Mouse (Mus musculus) embryonic facial prominence, embryonic 10.5 days (tissue): ENCODE results near the gene E2f3. TPM values are rescaled to one million over a fixed set of nuclear protein-coding genes. Genes with fewer than 3 reads are reported as not detected.

ENCODE experiments used
- DNase-seq: peaks from one replicate; pipeline ENCODE4 v3.0.0-alpha.2; 2017; ENCODE audit warnings: low spot score
- H3K27ac ChIP-seq: fragments of 300-500 bp; sonication (generic); replicated peaks from 2 replicates; pipeline ENCODE4 v1.5.1; 2016; ENCODE audit warnings: mild to moderate bottlenecking
- H3K27me3 ChIP-seq: fragments of 300-500 bp; sonication (generic); replicated peaks from 2 replicates; pipeline ENCODE4 v1.6.1; 2016; ENCODE audit warnings: low read depth, mild to moderate bottlenecking; ENCODE audit not compliant: poor library complexity, severe bottlenecking
- H3K36me3 ChIP-seq: fragments of 300-500 bp; sonication (generic); replicated peaks from 2 replicates; pipeline ENCODE4 v1.6.1; 2016; ENCODE audit warnings: mild to moderate bottlenecking, moderate library complexity
- H3K4me1 ChIP-seq: fragments of 300-500 bp; sonication (generic); 2 replicates; pipeline ENCODE4 v1.6.1; 2016
- H3K4me3 ChIP-seq: fragments of 300-500 bp; sonication (generic); 2 replicates; pipeline ENCODE4 v1.5.1; 2016; ENCODE audit warnings: mild to moderate bottlenecking, moderate library complexity
- H3K9me3 ChIP-seq: fragments of 300-500 bp; sonication (generic); 2 replicates; pipeline ENCODE4 v1.6.1; 2016; ENCODE audit warnings: mild to moderate bottlenecking
- WGBS: fragments of 180-500 bp; shearing (Covaris S2); methylation state at CpG from one replicate; pipeline ENCODE4 v1.1.7; 2016; 5-methylcytosine and 5-hydroxymethylcytosine counted together
- polyA plus RNA-seq: library from polyadenylated mRNA; unstranded; fragments of >200 nt; fragmentation: Nextera tagmentation; extraction: Ambion mirVana; gene quantifications from 2 replicates; pipeline ENCODE4 v1.2.1, GENCODE M21; 2016

The E2f3 gene
- polyA plus RNA-seq, 1 experiment from 2014 or later = 23.1 TPM

DNA sequence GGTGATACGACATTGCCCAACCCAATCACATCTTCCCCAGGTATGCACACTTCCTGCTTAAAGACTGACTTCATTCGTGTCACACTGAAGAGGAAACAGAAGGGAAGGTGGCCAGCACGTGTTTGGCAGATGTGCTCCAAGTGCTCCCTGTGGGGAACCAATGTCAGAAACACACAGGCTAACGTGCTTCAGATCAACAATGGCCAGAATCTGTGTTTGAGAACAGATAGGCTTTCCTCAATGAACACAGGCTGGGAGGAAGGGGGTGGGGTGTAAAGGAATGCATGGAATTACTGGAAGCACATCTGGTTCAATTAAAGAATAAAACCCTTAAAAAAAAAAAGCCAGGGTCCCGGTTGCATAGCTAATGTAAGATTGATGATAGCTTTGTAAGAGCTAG, 15.2 kb upstream of the E2f3 start:
- no peaks in the 10 kb centered on the region for H3K27me3 ChIP-seq
- H3K27ac ChIP-seq = no peak overlapping the region
- peaks cover 3% of the 10 kb centered on the region; the same call in 1 of the 2 replicates for H3K4me1 ChIP-seq
- no peak overlapping the region for H3K4me3 ChIP-seq
- no peaks in the 10 kb centered on the region for H3K9me3 ChIP-seq
- no peaks in the 10 kb centered on the region for H3K36me3 ChIP-seq
- DNase-seq = peak; percentile 26
- 52% methylated on average over 5 of the region's 5 CpGs for WGBS

DNA sequence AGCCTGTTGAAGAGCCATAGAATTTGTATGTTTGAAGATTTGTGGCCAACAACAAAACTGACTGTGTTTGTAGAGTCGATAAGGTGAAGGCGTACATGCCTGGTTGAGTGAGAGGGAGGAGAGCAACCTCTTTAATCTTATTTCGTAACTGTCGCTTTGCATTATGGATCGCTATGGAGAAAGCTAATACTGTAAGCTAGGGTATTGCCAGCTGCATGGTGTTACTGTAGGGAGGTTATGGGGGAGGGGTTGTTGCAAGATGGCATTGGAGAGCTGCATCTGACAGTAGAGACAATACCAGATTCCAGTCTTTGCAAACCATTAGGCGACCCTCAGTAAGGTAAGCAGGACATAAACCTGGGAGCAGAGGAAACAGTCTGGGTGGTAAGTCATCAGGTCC, 2.1 kb upstream of the E2f3 start:
- WGBS = 89% methylated on average over 6 of the region's 6 CpGs
- Histone ChIP-seq H3K36me3 (no peaks in the 10 kb centered on the region), H3K9me3 (no peaks in the 10 kb centered on the region), H3K27ac (no peak overlapping the region), H3K4me1 (peaks cover 15% of the 10 kb centered on the region), H3K27me3 (no peaks in the 10 kb centered on the region), H3K4me3 (no peak overlapping the region)
- DNase-seq = no peak

DNA sequence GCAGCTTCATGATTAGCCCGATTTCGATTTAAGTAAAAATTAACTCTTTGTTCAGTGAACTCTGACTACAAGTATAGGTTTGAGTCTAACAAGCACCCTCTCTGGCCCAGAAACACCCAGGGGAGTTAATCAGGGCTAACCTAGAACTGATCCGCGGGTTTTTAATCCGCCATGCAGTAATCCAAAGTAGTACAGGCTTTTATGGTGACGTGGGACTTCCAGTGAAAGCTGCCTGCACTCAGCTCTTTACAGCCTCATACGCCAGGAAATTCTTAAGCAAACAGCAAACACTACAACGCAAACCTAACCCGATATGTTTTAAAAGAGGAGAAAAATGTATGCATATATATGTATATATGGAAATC, 875 bp upstream of the E2f3 start:
- H3K9me3 ChIP-seq = no peaks in the 10 kb centered on the region
- H3K36me3 ChIP-seq = peaks cover 2% of the 10 kb centered on the region; the same call in 1 of the 2 replicates
- WGBS = 17% methylated on average over 9 of the region's 9 CpGs
- H3K4me1 ChIP-seq = peaks cover 27% of the 10 kb centered on the region
- H3K27ac ChIP-seq = peak overlapping the region; percentile 60
- H3K4me3 ChIP-seq = peak overlapping the region; percentile 99
- DNase-seq = no peak
- H3K27me3 ChIP-seq = no peaks in the 10 kb centered on the region

DNA sequence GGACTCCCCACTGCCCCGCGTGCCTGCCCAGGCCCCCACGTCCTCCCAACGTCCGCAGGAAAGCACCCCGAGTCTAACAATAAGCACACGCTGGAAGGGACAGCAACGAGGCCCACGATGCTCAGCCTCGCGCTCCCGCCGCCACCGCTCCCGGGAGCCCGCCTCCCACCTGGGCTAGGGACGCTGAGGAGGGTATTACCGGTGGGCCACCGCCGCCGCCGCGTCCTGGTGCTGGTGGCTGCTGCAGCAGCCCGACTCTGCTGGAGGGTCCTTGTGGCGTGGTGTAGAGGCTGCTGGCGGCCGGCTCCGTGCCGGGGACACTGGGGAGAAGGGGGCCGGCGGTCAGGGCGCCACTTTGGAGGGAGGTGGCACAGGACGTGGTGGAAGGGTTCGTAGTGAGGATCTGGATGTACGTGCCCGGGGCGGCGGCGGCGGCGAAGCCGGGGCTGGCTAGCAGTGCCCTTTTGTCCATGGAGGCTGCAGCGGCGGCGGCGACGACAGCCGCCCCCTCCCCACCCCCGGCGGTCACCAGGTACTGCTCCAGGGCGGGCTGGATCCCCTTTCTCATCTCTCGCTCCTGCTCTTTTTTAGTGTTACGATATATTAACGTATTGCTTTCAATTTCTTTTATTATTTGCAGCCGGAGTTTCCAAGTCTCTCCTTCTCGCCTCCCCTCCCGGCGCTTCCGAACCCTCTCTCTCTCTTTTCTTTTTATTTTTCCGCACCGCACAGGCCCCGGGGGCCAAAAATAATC, 585 bp downstream of the E2f3 start:
- Histone ChIP-seq H3K4me1 (peaks cover 42% of the 10 kb centered on the region), H3K27me3 (no peaks in the 10 kb centered on the region), H3K27ac (peak overlapping the region; percentile 100), H3K4me3 (peak overlapping the region; percentile 99), H3K36me3 (peaks cover 17% of the 10 kb centered on the region), H3K9me3 (no peaks in the 10 kb centered on the region)
- peak; percentile 73 for DNase-seq
- WGBS = under 1% methylated on average over 62 of the region's 62 CpGs

DNA sequence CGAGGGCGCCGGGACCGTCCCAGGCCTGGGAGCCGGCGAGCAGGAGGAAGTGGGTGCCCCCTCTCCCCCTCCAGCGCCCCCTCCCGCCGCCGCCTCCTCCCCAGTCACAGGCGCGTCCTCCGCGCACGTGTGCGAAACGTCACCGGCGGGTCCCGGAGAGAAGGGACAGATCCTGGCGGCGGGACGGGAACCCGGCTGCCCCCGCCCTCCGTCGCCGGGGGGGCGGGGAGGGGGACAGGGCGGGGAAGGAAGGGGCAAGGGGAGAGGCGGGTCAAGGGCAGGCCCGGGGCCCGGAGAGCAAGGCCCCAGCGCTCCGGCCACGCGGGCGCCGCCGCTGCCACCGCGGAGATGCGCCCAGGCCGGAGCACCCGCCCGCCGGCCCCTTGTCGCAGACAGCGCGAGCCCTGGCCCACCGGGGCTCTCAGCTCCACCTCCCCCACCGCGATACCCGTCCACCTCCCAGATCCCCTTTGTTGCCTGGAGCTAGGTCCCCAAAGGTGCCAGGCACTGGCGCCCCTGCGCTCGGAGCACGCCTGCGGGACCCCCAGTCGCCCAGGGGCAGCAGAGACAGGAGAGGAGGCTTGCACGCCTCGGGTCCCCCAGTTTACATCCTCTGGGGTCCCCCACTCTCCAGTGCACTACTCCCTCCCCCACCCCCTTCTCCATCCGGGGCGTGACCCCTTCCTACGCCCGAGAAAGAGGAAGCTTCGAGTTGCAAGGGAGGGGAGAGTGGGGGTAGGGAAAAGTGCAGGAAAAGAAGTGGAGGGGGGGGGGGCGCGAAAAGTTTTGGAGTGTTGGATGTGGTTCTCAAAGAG, 1.4 kb downstream of the E2f3 start:
- peaks cover 49% of the 10 kb centered on the region for H3K4me1 ChIP-seq
- H3K27ac ChIP-seq = peak overlapping the region; percentile 100
- no peaks in the 10 kb centered on the region for H3K9me3 ChIP-seq
- peak; percentile 90 for DNase-seq
- WGBS = under 1% methylated on average over 69 of the region's 69 CpGs
- no peaks in the 10 kb centered on the region for H3K27me3 ChIP-seq
- H3K4me3 ChIP-seq = peak overlapping the region; percentile 99
- H3K36me3 ChIP-seq = peaks cover 25% of the 10 kb centered on the region

DNA sequence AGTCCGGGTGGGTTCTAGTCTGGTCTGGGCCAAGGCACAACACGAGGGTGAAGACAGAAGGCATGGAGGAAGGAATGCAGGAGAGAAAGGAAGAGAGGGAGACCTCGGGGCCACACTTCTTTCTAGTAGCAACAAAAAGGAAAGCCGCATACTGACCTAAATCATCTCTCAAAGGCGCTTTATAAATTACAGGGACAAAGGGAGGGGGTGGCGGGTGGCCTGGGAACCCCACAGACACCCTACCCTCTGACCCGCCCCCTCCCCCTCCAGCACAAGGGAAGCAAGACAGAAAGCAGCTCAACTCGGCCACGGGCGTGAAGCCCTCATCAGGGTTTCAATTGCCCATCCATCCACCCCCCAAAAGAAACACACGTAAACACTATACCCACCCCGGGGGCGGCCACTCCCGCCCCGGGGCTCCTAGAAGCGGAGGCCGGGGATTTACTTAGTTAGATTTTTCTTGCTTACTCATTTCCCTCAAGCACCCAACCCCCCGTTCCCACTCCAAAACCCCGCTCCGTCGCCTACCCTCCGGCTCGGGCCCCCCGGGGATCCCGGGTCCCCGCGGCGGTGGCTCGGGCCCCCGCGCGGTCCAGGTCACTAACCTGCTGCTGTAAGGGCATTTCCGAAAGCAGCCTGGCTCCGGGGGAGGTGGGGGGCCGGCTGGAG, 2.2 kb downstream of the E2f3 start:
- Histone ChIP-seq H3K4me1 (peaks cover 58% of the 10 kb centered on the region), H3K36me3 (peaks cover 33% of the 10 kb centered on the region), H3K27me3 (no peaks in the 10 kb centered on the region), H3K4me3 (peak overlapping the region; percentile 99), H3K27ac (peak overlapping the region; percentile 100), H3K9me3 (no peaks in the 10 kb centered on the region)
- under 1% methylated on average over 35 of the region's 35 CpGs for WGBS
- DNase-seq = peak; percentile 66

DNA sequence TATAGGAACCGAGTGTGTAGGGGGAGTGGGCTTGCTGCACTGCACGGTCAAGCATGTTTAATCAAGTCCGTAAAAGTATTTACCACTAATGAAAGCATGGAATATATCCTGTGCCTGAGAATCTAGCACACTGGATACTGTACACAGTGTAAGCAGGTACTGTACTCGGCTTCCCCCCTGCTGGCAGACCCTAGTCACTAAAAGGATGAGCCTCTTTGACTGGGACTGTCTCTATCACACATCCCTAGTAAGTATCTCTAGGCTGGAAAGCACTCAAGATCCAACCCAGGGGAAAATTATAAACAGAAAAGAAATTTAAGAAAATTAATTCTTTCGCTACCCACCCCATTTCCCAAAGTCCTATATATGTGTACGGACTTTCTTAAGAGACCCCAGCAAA, 2.8 kb downstream of the E2f3 start:
- H3K9me3 ChIP-seq = no peaks in the 10 kb centered on the region
- peaks cover 39% of the 10 kb centered on the region for H3K36me3 ChIP-seq
- H3K4me1 ChIP-seq = peaks cover 59% of the 10 kb centered on the region
- 45% methylated on average over 6 of the region's 6 CpGs for WGBS
- no peaks in the 10 kb centered on the region for H3K27me3 ChIP-seq
- H3K4me3 ChIP-seq = peak overlapping the region; percentile 99
- H3K27ac ChIP-seq = peak overlapping the region; percentile 100
- peak; percentile 38 for DNase-seq

DNA sequence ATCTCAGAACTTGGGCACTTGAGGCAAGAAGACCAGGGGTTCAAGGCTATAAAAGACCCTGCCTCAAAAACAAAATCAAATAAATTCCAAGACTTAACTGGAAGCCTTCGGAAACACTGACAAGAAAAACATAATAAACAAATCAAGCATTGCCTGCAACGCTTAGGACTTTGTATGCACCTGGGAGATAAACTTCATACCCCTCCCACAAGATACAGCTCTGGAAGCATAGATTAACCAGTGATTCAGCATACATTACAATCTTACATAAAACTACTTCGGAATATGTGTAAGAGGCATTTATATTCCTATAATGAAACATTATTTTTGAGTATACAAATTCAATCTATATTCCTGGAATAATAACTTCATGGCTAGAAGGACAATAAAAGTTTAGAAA, 3.5 kb downstream of the E2f3 start:
- 80% methylated on average over 3 of the region's 3 CpGs for WGBS
- no peak for DNase-seq

DNA sequence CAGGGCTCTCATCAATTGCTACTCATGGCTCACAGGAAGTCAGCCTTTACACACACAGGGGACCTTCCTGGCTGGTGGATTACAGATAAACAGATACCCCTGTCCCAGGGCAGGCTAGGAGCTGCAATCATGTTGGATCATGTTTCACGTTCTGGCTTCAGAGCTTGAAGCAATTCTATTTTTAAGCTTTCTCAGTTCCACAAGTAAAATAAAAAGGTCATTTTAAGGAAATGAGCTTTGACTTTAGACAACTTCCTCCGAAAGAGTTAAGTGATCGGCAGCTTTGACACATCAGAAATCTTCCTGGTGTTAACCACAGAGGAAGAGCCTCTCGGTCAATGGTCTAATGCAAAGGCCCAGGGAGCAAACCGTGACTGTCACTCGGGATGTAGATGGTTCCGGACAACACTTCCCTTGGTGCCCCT, 6.7 kb downstream of the E2f3 start:
- peaks cover 48% of the 10 kb centered on the region for H3K4me1 ChIP-seq
- H3K4me3 ChIP-seq = 0 out of 2 replicates have a peak overlapping the region, but pooled peaks have one; percentile 5
- H3K9me3 ChIP-seq = no peaks in the 10 kb centered on the region
- no peak overlapping the region for H3K27ac ChIP-seq
- H3K36me3 ChIP-seq = peaks cover 78% of the 10 kb centered on the region
- 79% methylated on average over 7 of the region's 7 CpGs for WGBS
- no peaks in the 10 kb centered on the region for H3K27me3 ChIP-seq
- no peak for DNase-seq

More for the DNA sequence above, 3.5 kb downstream of the E2f3 start:
- peak overlapping the region; percentile 99 for H3K4me3 ChIP-seq
- H3K36me3 ChIP-seq = peaks cover 46% of the 10 kb centered on the region
- no peaks in the 10 kb centered on the region for H3K27me3 ChIP-seq
- no peaks in the 10 kb centered on the region for H3K9me3 ChIP-seq
- H3K4me1 ChIP-seq = peaks cover 59% of the 10 kb centered on the region
- H3K27ac ChIP-seq = no peak overlapping the region

DNA sequence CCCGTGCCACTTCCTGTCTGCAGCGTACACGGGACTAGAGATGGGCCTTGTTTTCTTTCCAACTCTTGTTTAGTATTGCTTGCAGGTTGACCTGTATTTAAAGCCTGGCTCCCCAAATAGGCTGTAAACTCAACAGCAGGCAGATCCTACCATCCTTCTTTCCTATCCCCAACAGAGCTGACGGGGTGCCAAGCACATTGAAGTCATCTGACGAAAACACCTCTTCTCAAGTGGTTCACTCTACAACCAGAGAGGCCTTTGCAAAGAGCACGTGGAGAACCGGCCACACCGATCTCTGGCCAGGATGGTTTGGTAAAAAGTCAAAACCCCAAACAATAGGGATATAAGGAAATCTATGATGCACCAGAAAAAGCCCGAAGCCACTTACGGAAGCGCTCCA, 8.5 kb downstream of the E2f3 start:
- peaks cover 94% of the 10 kb centered on the region for H3K36me3 ChIP-seq
- no peak overlapping the region for H3K27ac ChIP-seq
- DNase-seq = no peak
- H3K27me3 ChIP-seq = no peaks in the 10 kb centered on the region
- WGBS = 93% methylated on average over 11 of the region's 11 CpGs
- H3K9me3 ChIP-seq = no peaks in the 10 kb centered on the region
- no peak overlapping the region for H3K4me3 ChIP-seq
- H3K4me1 ChIP-seq = peaks cover 38% of the 10 kb centered on the region

DNA sequence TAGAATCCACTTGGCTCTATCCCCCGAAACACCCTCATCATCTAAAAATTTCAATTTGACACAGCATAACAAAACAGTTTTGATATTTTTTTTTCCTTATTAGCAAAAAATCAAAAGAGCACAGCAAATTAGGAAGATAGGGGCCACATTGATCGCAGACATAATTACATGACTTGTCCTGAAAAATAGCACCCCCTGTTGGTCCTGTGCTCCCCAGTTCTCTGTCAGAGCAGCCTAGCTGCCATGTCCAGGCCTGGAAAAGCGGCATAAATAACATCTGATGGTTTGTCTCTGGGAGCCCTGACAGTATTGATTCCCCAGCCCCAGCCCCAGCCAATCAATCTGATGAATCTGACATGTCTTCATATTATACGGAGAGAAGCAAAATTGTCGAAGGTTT, 11.8 kb downstream of the E2f3 start:
- no peak for DNase-seq
- WGBS = 93% methylated on average over 5 of the region's 5 CpGs
- peaks cover 91% of the 10 kb centered on the region for H3K36me3 ChIP-seq

DNA sequence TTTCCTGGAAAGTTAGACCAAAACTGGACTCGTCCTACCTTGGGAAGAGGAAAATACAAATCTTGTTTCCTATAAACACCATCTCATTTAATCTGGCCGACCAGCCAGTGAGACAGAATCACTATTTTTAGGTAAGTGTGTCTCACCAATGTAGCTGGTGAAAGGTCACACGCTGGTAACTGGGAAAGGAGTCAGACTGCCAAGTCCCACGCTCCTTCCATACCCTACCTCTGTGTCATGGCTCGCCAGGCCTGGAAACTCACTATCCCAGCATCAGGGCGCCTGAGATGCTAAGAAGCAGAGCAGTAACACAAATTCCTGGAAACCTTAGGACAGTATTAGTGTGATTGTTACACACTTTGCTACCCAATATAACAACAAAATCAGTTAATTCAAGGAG, 12.3 kb downstream of the E2f3 start:
- Histone ChIP-seq H3K36me3 (peaks cover 91% of the 10 kb centered on the region), H3K9me3 (no peaks in the 10 kb centered on the region), H3K27ac (no peak overlapping the region), H3K27me3 (no peaks in the 10 kb centered on the region), H3K4me1 (peaks cover under 1% of the 10 kb centered on the region), H3K4me3 (no peak overlapping the region)
- no peak for DNase-seq
- WGBS = 94% methylated on average over 6 of the region's 6 CpGs

More for the DNA sequence above, 11.8 kb downstream of the E2f3 start:
- no peak overlapping the region for H3K27ac ChIP-seq
- H3K4me1 ChIP-seq = peaks cover 5% of the 10 kb centered on the region
- H3K9me3 ChIP-seq = no peaks in the 10 kb centered on the region
- no peak overlapping the region for H3K4me3 ChIP-seq
- no peaks in the 10 kb centered on the region for H3K27me3 ChIP-seq
